Mouse (Mus musculus): ENCODE data around the gene Man1b1.

DNA sequence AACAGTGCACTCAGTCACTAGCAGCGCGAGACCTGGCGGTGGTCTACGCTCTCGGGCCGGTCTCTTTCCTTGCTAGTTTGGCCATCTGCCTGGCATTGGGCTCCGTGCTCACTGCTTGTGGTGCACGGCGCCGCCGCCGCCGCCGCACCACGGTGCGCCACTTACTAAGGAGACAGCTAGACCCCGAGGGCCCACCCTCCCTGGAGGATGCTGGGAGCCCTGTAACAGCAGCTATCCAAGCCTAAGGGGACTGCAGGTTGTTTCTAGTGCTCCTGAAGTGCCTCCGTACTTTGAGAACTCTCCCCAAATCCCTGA lies 41.4 kb upstream of the Man1b1 start:
- no peak for TF ChIP-seq POLR2A (IDR thresholded peaks at IDR 0.05; ENCODE audit: insufficient read depth, low read depth, low read length)
- TF ChIP-seq CTCF (IDR thresholded peaks at IDR 0.05), result no peak
